Mouse (Mus musculus) cortical plate, adult 2 months (tissue): ENCODE measurements at regions not wholly inside any gene's neighbourhood (a gene's known extent, or its start where the extent isn't known, plus 50 kb on each side); places are given as distances from the start of the nearest gene placed in this dataset.

Experiments used
- CTCF ChIP-seq: fragments of 200-500 bp; IDR thresholded peaks from 2 replicates; pipeline ENCODE4 v1.5.1; 2011; ENCODE audit warnings: mild to moderate bottlenecking, control low read depth, low read length; ENCODE audit not compliant: insufficient read depth; ENCODE audit errors: extremely low read depth
- POLR2A ChIP-seq: fragments of 200-500 bp; IDR thresholded peaks from 2 replicates; pipeline ENCODE4 v1.6.1; 2011; ENCODE audit warnings: mild to moderate bottlenecking, low read length, control low read depth; ENCODE audit not compliant: insufficient read depth; ENCODE audit errors: extremely low read depth

DNA sequence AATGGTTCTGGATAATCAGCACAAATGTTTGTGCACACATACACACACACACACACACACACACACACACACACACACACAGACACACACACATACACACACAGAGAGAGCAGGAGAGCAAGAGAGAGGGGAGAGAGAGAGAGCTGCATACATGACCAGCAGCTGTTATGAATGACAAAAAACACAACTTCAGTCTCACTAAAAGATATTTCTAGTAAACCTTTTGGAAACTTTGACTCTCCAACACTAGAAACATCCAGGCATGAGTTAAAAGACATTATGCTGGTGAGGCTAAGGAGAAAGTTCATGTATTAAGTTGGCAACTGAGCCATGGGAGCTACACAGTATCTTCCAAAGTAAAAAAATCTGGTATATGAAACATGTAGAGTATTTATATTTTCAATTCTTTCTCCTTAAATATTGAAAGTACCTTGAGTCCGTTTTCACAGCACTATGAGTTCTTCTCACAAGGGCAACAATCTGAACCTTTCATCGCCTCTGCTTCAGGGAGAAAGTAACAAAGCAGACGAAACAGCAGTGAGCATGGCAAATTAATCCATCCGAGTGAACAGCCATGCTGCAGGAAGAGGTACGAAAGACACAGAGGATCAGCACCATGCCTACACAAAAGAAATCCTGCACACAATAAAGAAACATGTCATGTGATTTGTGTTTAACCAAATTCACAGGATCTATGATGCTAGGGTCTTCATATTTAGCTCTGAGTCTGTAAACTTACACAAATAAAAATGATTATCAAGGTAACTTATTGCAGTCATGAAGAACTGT is 309.0 kb upstream of the N6amt1 start:
- TF ChIP-seq POLR2A = no peak
- no peak for TF ChIP-seq CTCF
